Comparison of ENCODE assay signal across 8 mouse cellular contexts in the genomic region with DNA sequence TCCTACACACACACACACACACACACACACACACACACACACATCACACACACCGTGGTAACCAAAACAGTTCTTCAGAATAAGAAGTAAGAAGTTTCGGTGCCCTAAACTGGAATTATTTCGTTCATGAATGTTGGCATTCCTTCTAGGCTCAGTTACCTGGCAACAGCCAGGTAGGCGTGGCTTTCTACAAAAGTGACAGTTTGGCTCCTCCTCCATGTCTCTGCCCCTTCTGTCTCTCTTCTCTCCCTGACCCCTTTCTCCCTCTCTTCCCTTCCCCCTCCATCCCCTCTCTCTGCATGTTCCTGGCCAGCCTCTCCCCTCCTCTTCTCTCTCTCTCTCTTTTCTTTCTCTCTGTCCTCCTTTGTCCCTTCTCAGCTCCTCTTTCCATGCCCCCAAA. TPM values are rescaled to one million over a fixed set of nuclear protein-coding genes. Genes with fewer than 3 reads are reported as not detected.
A peak's percentile ranks its signal among the peaks of the same experiment; 100 is the strongest.
DNase-seq lines count a peak whose midpoint lies in the region; ATAC-seq and TF ChIP-seq lines count a peak whose summit lies in the region.

No protein-coding gene starts in this region.

- 0 out of 2 replicates have a peak, but pooled peaks cover 7% of the 10 kb centered on the region for H3K27me3 ChIP-seq in lung, embryonic 15.5 days
- H3K27me3 ChIP-seq in forebrain, embryonic 13.5 days, result peaks cover 9% of the 10 kb centered on the region
- H3K27me3 ChIP-seq in limb, embryonic 11.5 days (ENCODE audit: control insufficient read depth, insufficient read depth, low read length), result no peaks in the 10 kb centered on the region
- H3K27me3 ChIP-seq in neural tube, embryonic 14.5 days (ENCODE audit: control insufficient read depth, insufficient read depth, low read length), result no peaks in the 10 kb centered on the region

- peak overlapping the region; percentile 92 for H3K4me2 ChIP-seq in lung, embryonic 15.5 days
- H3K4me2 ChIP-seq in forebrain, embryonic 13.5 days, result peak overlapping the region; percentile 81
- H3K4me2 ChIP-seq in limb, embryonic 11.5 days (ENCODE audit: low read depth, severe bottlenecking), result peak overlapping the region; percentile 84
- peak overlapping the region; percentile 69; the same call in 1 of the 2 replicates for H3K4me2 ChIP-seq in neural tube, embryonic 14.5 days (ENCODE audit: low read depth, low read length)

- DNase-seq in lung, adult 2 months, result no peak
- DNase-seq in limb, embryonic 11.5 days (ENCODE audit: low spot score), result no peak
- no peak for DNase-seq in urinary bladder, postnatal 25 days (ENCODE audit: low spot score)
- DNase-seq in right cerebral cortex, adult 2 months (ENCODE audit: low spot score in 2 of 2), result no peak

- 0 out of 2 replicates have a peak overlapping the region, but pooled peaks have one; percentile 27 for H3K9ac ChIP-seq in lung, embryonic 15.5 days
- no peak overlapping the region for H3K9ac ChIP-seq in forebrain, embryonic 13.5 days
- H3K9ac ChIP-seq in limb, embryonic 11.5 days (ENCODE audit: low read length), result no peak overlapping the region
- no peak overlapping the region for H3K9ac ChIP-seq in neural tube, embryonic 14.5 days (replicated peaks; ENCODE audit: low read depth, low read length)

- H3K36me3 ChIP-seq in lung, embryonic 15.5 days, result no peaks in the 10 kb centered on the region
- no peaks in the 10 kb centered on the region for H3K36me3 ChIP-seq in forebrain, embryonic 13.5 days (ENCODE audit: poor library complexity, severe bottlenecking)
- no peaks in the 10 kb centered on the region for H3K36me3 ChIP-seq in limb, embryonic 11.5 days (ENCODE audit: control insufficient read depth, insufficient read depth, low read length)
- H3K36me3 ChIP-seq in neural tube, embryonic 14.5 days (ENCODE audit: control insufficient read depth, insufficient read depth, low read length), result no peaks in the 10 kb centered on the region

- 42% methylated on average over 4 of the region's 4 CpGs for WGBS in lung, embryonic 15.5 days
- WGBS in lung, adult 2 months, result 29% methylated on average over 4 of the region's 4 CpGs
- 12% methylated on average over 4 of the region's 4 CpGs for WGBS in forebrain, embryonic 13.5 days
- 36% methylated on average over 4 of the region's 4 CpGs for WGBS in limb, embryonic 11.5 days
- WGBS in neural tube, embryonic 14.5 days, result 33% methylated on average over 4 of the region's 4 CpGs

- peaks cover 40% of the 10 kb centered on the region for H3K4me1 ChIP-seq in lung, embryonic 15.5 days
- H3K4me1 ChIP-seq in lung, adult 2 months (ENCODE audit: control insufficient read depth, insufficient read depth, low read length), result peaks cover 13% of the 10 kb centered on the region
- H3K4me1 ChIP-seq in forebrain, embryonic 13.5 days, result peaks cover 42% of the 10 kb centered on the region
- peaks cover 17% of the 10 kb centered on the region for H3K4me1 ChIP-seq in limb, embryonic 11.5 days (ENCODE audit: control insufficient read depth, insufficient read depth, low read length)
- peaks cover 9% of the 10 kb centered on the region for H3K4me1 ChIP-seq in neural tube, embryonic 14.5 days (ENCODE audit: control insufficient read depth, insufficient read depth, low read length)

- no peak for ATAC-seq in lung, embryonic 15.5 days (ENCODE audit: borderline replicate concordance, extremely low read depth, low FRiP score, low TSS enrichment)
- no peak for ATAC-seq in forebrain, embryonic 13.5 days
- no peak for ATAC-seq in limb, embryonic 11.5 days (ENCODE audit: insufficient number of reproducible peaks, low FRiP score, low TSS enrichment, low read depth)
- ATAC-seq in neural tube, embryonic 14.5 days (ENCODE audit: low read depth), result no peak
- ATAC-seq in monocyte, adult 5-6 weeks (replicated peaks; ENCODE audit: insufficient number of reproducible peaks, low FRiP score, low TSS enrichment, poor library complexity, severe bottlenecking), result no peak

- no peak for TF ChIP-seq POLR2A in lung, adult 2 months (IDR thresholded peaks at IDR 0.05; ENCODE audit: borderline replicate concordance, extremely low read depth, low read depth, low read length)

- H3K27ac ChIP-seq in lung, embryonic 15.5 days, result peak overlapping the region; percentile 98
- H3K27ac ChIP-seq in forebrain, embryonic 13.5 days, result no peak overlapping the region
- H3K27ac ChIP-seq in limb, embryonic 11.5 days (replicated peaks; ENCODE audit: low read depth, low read length), result peak overlapping the region; percentile 85
- H3K27ac ChIP-seq in neural tube, embryonic 14.5 days (ENCODE audit: low read depth, low read length), result no peak overlapping the region

- H3K9me3 ChIP-seq in lung, embryonic 15.5 days, result no peaks in the 10 kb centered on the region
- no peaks in the 10 kb centered on the region for H3K9me3 ChIP-seq in forebrain, embryonic 13.5 days (replicated peaks)
- H3K9me3 ChIP-seq in limb, embryonic 11.5 days (ENCODE audit: control insufficient read depth, low read length), result no peaks in the 10 kb centered on the region
- no peaks in the 10 kb centered on the region for H3K9me3 ChIP-seq in neural tube, embryonic 14.5 days (ENCODE audit: control insufficient read depth, low read length)

- H3K4me3 ChIP-seq in lung, embryonic 15.5 days, result peak overlapping the region; percentile 44; the same call in 1 of the 2 replicates
- H3K4me3 ChIP-seq in lung, adult 2 months (replicated peaks; ENCODE audit: extremely low read depth, low read depth, low read length), result no peak overlapping the region
- no peak overlapping the region for H3K4me3 ChIP-seq in forebrain, embryonic 13.5 days
- no peak overlapping the region for H3K4me3 ChIP-seq in limb, embryonic 11.5 days (ENCODE audit: low read depth, low read length)
- H3K4me3 ChIP-seq in neural tube, embryonic 14.5 days (ENCODE audit: low read depth, low read length), result no peak overlapping the region

- TF ChIP-seq CTCF in lung, adult 2 months (IDR thresholded peaks at IDR 0.05; ENCODE audit: insufficient read depth, low read length), result no peak

RNA-seq across cellular contexts. Expression of a gene that starts 11.9 kb away (rescaled TPM):
- polyA plus RNA-seq in lung, embryonic 15.5 days (2015; fragmentation: Nextera tagmentation; extraction: Ambion mirVana), result 998 and 1,067 TPM in 2 replicates
- polyA plus RNA-seq in lung, adult 2 months (2012; rRNA removed), result 1,159 and 1,652 TPM in 2 replicates
- 977 and 1,124 TPM in 2 replicates for polyA plus RNA-seq in forebrain, embryonic 13.5 days (2015; fragmentation: Nextera tagmentation; extraction: Ambion mirVana)
- polyA plus RNA-seq in limb, embryonic 11.5 days (2014; fragmentation: Nextera tagmentation; extraction: Ambion mirVana), result 1,077 and 1,093 TPM in 2 replicates
- 788 and 789 TPM in 2 replicates for polyA plus RNA-seq in neural tube, embryonic 14.5 days (2014; fragmentation: Nextera tagmentation; extraction: Ambion mirVana)
- total RNA-seq in monocyte, adult 5-6 weeks (2017), result 1,522 to 2,093 TPM (median 2,001 TPM) in 3 replicates

RNA-seq across cellular contexts. Expression of a gene that starts 46.1 kb away (rescaled TPM):
- 3.6 and 3.8 TPM in 2 replicates for polyA plus RNA-seq in lung, embryonic 15.5 days (2015; fragmentation: Nextera tagmentation; extraction: Ambion mirVana)
- polyA plus RNA-seq in lung, adult 2 months (2012; rRNA removed), result 5.0 and 7.7 TPM in 2 replicates
- polyA plus RNA-seq in forebrain, embryonic 13.5 days (2015; fragmentation: Nextera tagmentation; extraction: Ambion mirVana), result 9.5 and 11.4 TPM in 2 replicates
- polyA plus RNA-seq in limb, embryonic 11.5 days (2014; fragmentation: Nextera tagmentation; extraction: Ambion mirVana), result 6.3 and 6.9 TPM in 2 replicates
- polyA plus RNA-seq in neural tube, embryonic 14.5 days (2014; fragmentation: Nextera tagmentation; extraction: Ambion mirVana), result 13.3 and 13.5 TPM in 2 replicates
- total RNA-seq in monocyte, adult 5-6 weeks (2017), result 22.8 to 36.1 TPM (median 24.3 TPM) in 3 replicates

Comparison
In these comparisons a context has a peak if more than half of its experiments do, and no peak if none do; other contexts are left out.
1. H3K27ac ChIP-seq: peak in lung, embryonic 15.5 days (single experiment) and limb, embryonic 11.5 days (single experiment); none in forebrain, embryonic 13.5 days (single experiment) and neural tube, embryonic 14.5 days (single experiment).
2. Peak in every context shown above with its lines, with median percentiles within 50 percentile points of each other: H3K4me2 ChIP-seq.